Mouse (Mus musculus) CD4-positive, CD25-positive, alpha-beta regulatory T cell, adult 4 months (primary cell): ENCODE results near the gene Arhgap25. TPM values are rescaled to one million over a fixed set of nuclear protein-coding genes. Genes with fewer than 3 reads are reported as not detected.

Source experiments
- ATAC-seq: one replicate; pipeline ENCODE4 v1.8.0; 2017
- polyA plus RNA-seq, 2 experiments: library from polyadenylated mRNA; unstranded; fragments of 100-300 nt; shearing (Covaris generic); gene quantifications; one replicate each; pipeline ENCODE4 v1.2.1; 2017

Arhgap25 gene
- polyA plus RNA-seq, 2 experiments from 2014 or later: 109 to 197 TPM

GRCm38 (mm10) chr6:87436745-87437144 lies 96.3 kb downstream of the Arhgap25 start:
- no peak for ATAC-seq

- ATAC-seq: no peak
Observed at GRCm38 (mm10) chr6:87435791-87436190, 97.3 kb downstream of the Arhgap25 start.

- no peak for ATAC-seq
Observed at GRCm38 (mm10) chr6:87428487-87429044, 104.5 kb downstream of the Arhgap25 start, which contains the start of gene Bmp10. TSS of gene Bmp10 (plus strand) at chr6:87428994.

- ATAC-seq: no peak
Observed at GRCm38 (mm10) chr6:87427616-87428015, 105.4 kb downstream of the Arhgap25 start.

- ATAC-seq: no peak
Observed at GRCm38 (mm10) chr6:87426954-87427353, 106.1 kb downstream of the Arhgap25 start.

GRCm38 (mm10) chr6:87424037-87424816 lies 108.8 kb downstream of the Arhgap25 start:
- no peak for ATAC-seq

- ATAC-seq: no peak
Observed at GRCm38 (mm10) chr6:87422304-87422703, 110.8 kb downstream of the Arhgap25 start.

GRCm38 (mm10) chr6:87412011-87412410 lies 121.0 kb downstream of the Arhgap25 start:
- ATAC-seq: no peak

Other genes with a start within 250 kb of the Arhgap25 start
- gene Antxr1, start 197.4 kb downstream of the Arhgap25 start, polyA plus RNA-seq: not detected
- gene Gkn1, start 182.3 kb downstream of the Arhgap25 start, polyA plus RNA-seq: not detected
- not detected for gene Gkn2, start 159.9 kb downstream of the Arhgap25 start, polyA plus RNA-seq
- not detected for gene Gkn3, start 144.3 kb downstream of the Arhgap25 start, polyA plus RNA-seq
- gene Bmp10, start 104.3 kb downstream of the Arhgap25 start, polyA plus RNA-seq: not detected
- under 1 TPM in 1 of 2 experiments, not detected in 1; 0.32 TPM for gene Prokr1, start 57.5 kb upstream of the Arhgap25 start, polyA plus RNA-seq
- 1 to 10 TPM; 2.9 to 5.6 TPM for gene Aplf, start 138.9 kb upstream of the Arhgap25 start, polyA plus RNA-seq
- gene Efcc1, start 197.6 kb upstream of the Arhgap25 start, polyA plus RNA-seq: under 1 TPM in 1 of 2 experiments, not detected in 1; 0.58 TPM
- gene Gp9, start 244.8 kb upstream of the Arhgap25 start, polyA plus RNA-seq: not detected